Mouse (Mus musculus) cerebellum, adult 2 months (tissue): ENCODE measurements around the gene Synj2. TPM values are rescaled to one million over a fixed set of nuclear protein-coding genes. Genes with fewer than 3 reads are reported as not detected.

Experiments
- DNase-seq, 2 experiments: peaks; one replicate each; pipeline ENCODE4 v3.0.0; 2021
- H3K27ac ChIP-seq: fragments of 200-500 bp; 2 replicates; pipeline ENCODE4 v1.5.1; 2012; ENCODE audit warnings: low read length, control low read depth, inconsistent platforms; ENCODE audit not compliant: insufficient read depth
- H3K27me3 ChIP-seq: fragments of 200-500 bp; 2 replicates; pipeline ENCODE4 v1.6.1; 2012; ENCODE audit warnings: inconsistent platforms, mild to moderate bottlenecking, low read length, moderate library complexity; ENCODE audit not compliant: control insufficient read depth, insufficient read depth
- H3K4me1 ChIP-seq: fragments of 200-500 bp; 2 replicates; pipeline ENCODE4 v1.6.1; 2011; ENCODE audit warnings: low read length; ENCODE audit not compliant: control insufficient read depth, insufficient read depth
- H3K4me3 ChIP-seq: fragments of 200-500 bp; replicated peaks from 2 replicates; pipeline ENCODE3; 2011; ENCODE audit warnings: mild to moderate bottlenecking, low read depth, low read length, control low read depth; ENCODE audit not compliant: insufficient read depth
- CTCF ChIP-seq: fragments of 200-500 bp; IDR thresholded peaks from 2 replicates; pipeline ENCODE4 v1.5.1; 2011; ENCODE audit warnings: low read depth, mild to moderate bottlenecking, control low read depth, low read length, moderate library complexity, borderline replicate concordance; ENCODE audit not compliant: insufficient read depth
- POLR2A ChIP-seq: fragments of 200-500 bp; IDR thresholded peaks from 2 replicates; pipeline ENCODE4 v1.6.1; 2011; ENCODE audit warnings: low read length, control low read depth, borderline replicate concordance; ENCODE audit not compliant: insufficient read depth
- WGBS: fragments of 180-500 bp; shearing (Covaris S2); methylation state at CpG from one replicate; pipeline ENCODE4 v1.1.7; 2018; 5-methylcytosine and 5-hydroxymethylcytosine counted together
- polyA plus RNA-seq: library from polyadenylated mRNA; depleted of rRNA; stranded (reverse); fragments of >200 nt; gene quantifications from 2 replicates; pipeline ENCODE4 v1.2.3, GENCODE M21; 2012; rRNA removed

The Synj2 gene
- 20.9 and 25.1 TPM in 2 replicates for polyA plus RNA-seq

GRCm38 (mm10) chr17:5941230-5942043 lies at the start of gene Synj2:
TSS of gene Synj2 (plus strand) at chr17:5941280.
- no peak for TF ChIP-seq CTCF
- no peak for TF ChIP-seq POLR2A
- peak within 1 kb of the TSS; percentile 72 for H3K4me3 ChIP-seq
- no peaks in the 10 kb centered on the region for H3K27me3 ChIP-seq
- peaks cover 8% of the 10 kb centered on the region for H3K4me1 ChIP-seq
- under 1% methylated on average over 50 of the region's 52 CpGs for WGBS
- no peak within 1 kb of the TSS; the same call in 1 of the 2 replicates for H3K27ac ChIP-seq
- peak; percentile 60 to 66 for DNase-seq

GRCm38 (mm10) chr17:5891933-5892683 lies 49.0 kb upstream of the Synj2 start:
- Histone ChIP-seq H3K27me3 (no peaks in the 10 kb centered on the region), H3K27ac (no peak overlapping the region), H3K4me3 (no peak overlapping the region), H3K4me1 (peaks cover 15% of the 10 kb centered on the region)
- TF ChIP-seq CTCF: no peak
- TF ChIP-seq POLR2A: no peak
- DNase-seq: no peak
- WGBS: 84% methylated on average over 9 of the region's 9 CpGs

- no peak for TF ChIP-seq CTCF
- TF ChIP-seq POLR2A: no peak
- Histone ChIP-seq H3K4me1 (peaks cover 17% of the 10 kb centered on the region), H3K4me3 (no peak overlapping the region), H3K27me3 (no peaks in the 10 kb centered on the region), H3K27ac (no peak overlapping the region)
- 68% methylated on average over 7 of the region's 7 CpGs for WGBS
- DNase-seq: no peak
Observed at GRCm38 (mm10) chr17:5893092-5893491, 48.0 kb upstream of the Synj2 start.

- Histone ChIP-seq H3K27ac (no peak overlapping the region), H3K4me3 (no peak overlapping the region), H3K27me3 (no peaks in the 10 kb centered on the region), H3K4me1 (peaks cover 17% of the 10 kb centered on the region)
- 89% methylated on average over 7 of the region's 7 CpGs for WGBS
- no peak for DNase-seq
- TF ChIP-seq CTCF (no peak), POLR2A (no peak)
Observed at GRCm38 (mm10) chr17:5893574-5894148, 47.4 kb upstream of the Synj2 start.

GRCm38 (mm10) chr17:5896066-5896465 lies 45.0 kb upstream of the Synj2 start:
- peak in 1 of 2 experiments; percentile 17 for DNase-seq
- H3K4me3 ChIP-seq: no peak overlapping the region
- TF ChIP-seq POLR2A (no peak), CTCF (no peak)
- H3K4me1 ChIP-seq: peaks cover 17% of the 10 kb centered on the region
- H3K27ac ChIP-seq: no peak overlapping the region
- no peaks in the 10 kb centered on the region for H3K27me3 ChIP-seq
- WGBS: 67% methylated on average over 4 of the region's 4 CpGs

GRCm38 (mm10) chr17:5896607-5897006 lies 44.5 kb upstream of the Synj2 start:
- Histone ChIP-seq H3K27ac (no peak overlapping the region), H3K4me3 (no peak overlapping the region), H3K4me1 (peaks cover 17% of the 10 kb centered on the region), H3K27me3 (no peaks in the 10 kb centered on the region)
- DNase-seq: peak; percentile 41 to 62
- TF ChIP-seq POLR2A (no peak), CTCF (no peak)
- 26% methylated on average over 7 of the region's 7 CpGs for WGBS

GRCm38 (mm10) chr17:5897326-5898200 lies 43.5 kb upstream of the Synj2 start:
- no peak overlapping the region for H3K27ac ChIP-seq
- H3K27me3 ChIP-seq: no peaks in the 10 kb centered on the region
- 94% methylated on average over 17 of the region's 17 CpGs for WGBS
- TF ChIP-seq CTCF (no peak), POLR2A (no peak)
- no peak for DNase-seq
- H3K4me1 ChIP-seq: peaks cover 17% of the 10 kb centered on the region
- no peak overlapping the region for H3K4me3 ChIP-seq

GRCm38 (mm10) chr17:5899251-5899650 lies 41.8 kb upstream of the Synj2 start:
- WGBS: 84% methylated on average over 6 of the region's 6 CpGs
- Histone ChIP-seq H3K27me3 (no peaks in the 10 kb centered on the region), H3K27ac (no peak overlapping the region), H3K4me1 (peaks cover 17% of the 10 kb centered on the region), H3K4me3 (no peak overlapping the region)
- DNase-seq: no peak
- no peak for TF ChIP-seq POLR2A
- TF ChIP-seq CTCF: no peak
